In the genomic region with DNA sequence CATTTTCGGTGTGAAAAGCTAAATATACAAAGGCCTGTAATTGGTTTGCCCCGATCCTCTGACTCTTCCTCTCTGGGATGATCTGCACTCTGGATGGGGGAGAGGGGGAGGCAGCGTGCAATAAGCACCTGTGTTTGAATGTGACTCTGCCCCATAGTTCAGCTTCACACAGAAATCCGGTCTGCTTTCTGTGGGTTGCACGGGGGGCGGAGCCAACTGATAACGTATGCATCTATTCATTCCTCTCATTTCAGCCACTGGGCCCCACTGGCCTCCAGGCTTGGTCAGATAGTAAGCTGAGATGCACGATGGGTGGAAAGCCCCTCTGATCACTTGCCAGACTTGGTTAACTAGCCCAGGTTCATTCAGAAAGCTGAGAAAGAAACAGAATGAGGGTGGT, we compare ENCODE assay signal across 12 mouse cellular contexts.
DNase-seq lines count a peak whose midpoint lies in the region; TF ChIP-seq lines count a peak whose summit lies in the region.
"Had no signal": no experiment of that assay in that cellular context is flagged by ENCODE, and none has a peak within 500 bp of the region (broad histone marks: within the 10 kb centered on the region; RNA-seq: fewer than 3 reads in every experiment).

No protein-coding gene starts in this region.

- H3K27ac ChIP-seq in heart, embryonic 10.5 days, result peak overlapping the region; percentile 72; the same call in 1 of the 2 replicates
- peak overlapping the region; percentile 78 for H3K27ac ChIP-seq in embryonic facial prominence, embryonic 10.5 days (replicated peaks)
- peak overlapping the region; percentile 71 for H3K27ac ChIP-seq in olfactory bulb, adult 2 months (ENCODE audit: insufficient read depth, low read depth, low read length)
- H3K27ac ChIP-seq: heart, embryonic 15.5 days; liver, embryonic 13.5 days; midbrain, embryonic 15.5 days had no signal

- WGBS in heart, embryonic 10.5 days, result 36% methylated on average over 8 of the region's 8 CpGs
- 39% methylated on average over 8 of the region's 8 CpGs for WGBS in embryonic facial prominence, embryonic 10.5 days
- 28% methylated on average over 8 of the region's 8 CpGs for WGBS in olfactory bulb, adult 2 months

- H3K4me3 ChIP-seq in heart, embryonic 10.5 days, result 0 out of 2 replicates have a peak overlapping the region, but pooled peaks have one; percentile 9
- no peak overlapping the region for H3K4me3 ChIP-seq in embryonic facial prominence, embryonic 10.5 days
- H3K4me3 ChIP-seq in olfactory bulb, adult 2 months (ENCODE audit: insufficient read depth, low read depth, low read length), result no peak overlapping the region
- H3K4me3 ChIP-seq: heart, embryonic 15.5 days; liver, embryonic 13.5 days; midbrain, embryonic 15.5 days had no signal

- DNase-seq in heart, embryonic 10.5 days (ENCODE audit: low spot score), result no peak
- no peak for DNase-seq in heart, postnatal 25 days (ENCODE audit: low spot score)
- peak; percentile 51 for DNase-seq in CD4-positive helper T cell, adult 2 months (ENCODE audit: low read depth, low spot score)
- DNase-seq in embryonic facial prominence, embryonic 10.5 days (ENCODE audit: low spot score), result peak; percentile 59
- no peak for DNase-seq in cerebellum, adult 18-20 months
- DNase-seq in yolk sac, embryonic 10.5 days (ENCODE audit: low spot score), result no peak
- DNase-seq in ovary, postnatal 36 days (ENCODE audit: low spot score), result no peak
- DNase-seq: cerebellum, adult 2 months; liver, embryonic 13.5 days had no signal

- H3K27me3 ChIP-seq in heart, embryonic 10.5 days (ENCODE audit: insufficient read depth, poor library complexity, severe bottlenecking), result peaks cover 13% of the 10 kb centered on the region; the same call in 1 of the 2 replicates
- peaks cover 11% of the 10 kb centered on the region; the same call in 1 of the 2 replicates for H3K27me3 ChIP-seq in embryonic facial prominence, embryonic 10.5 days (replicated peaks; ENCODE audit: low read depth, poor library complexity, severe bottlenecking)
- H3K27me3 ChIP-seq: liver, embryonic 13.5 days; midbrain, embryonic 15.5 days had no signal

- intact Hi-C loops in heart, postnatal 25 days (cut with DNase I), result no loop called here

- no peak for TF ChIP-seq CTCF in olfactory bulb, adult 2 months (IDR thresholded peaks at IDR 0.05; ENCODE audit: insufficient read depth, low read depth, low read length)

- no peaks in the 10 kb centered on the region for H3K9me3 ChIP-seq in heart, embryonic 10.5 days
- no peaks in the 10 kb centered on the region for H3K9me3 ChIP-seq in embryonic facial prominence, embryonic 10.5 days
- H3K9me3 ChIP-seq: heart, embryonic 15.5 days; liver, embryonic 13.5 days; midbrain, embryonic 15.5 days had no signal

- H3K36me3 ChIP-seq in heart, embryonic 10.5 days, result no peaks in the 10 kb centered on the region
- no peaks in the 10 kb centered on the region for H3K36me3 ChIP-seq in embryonic facial prominence, embryonic 10.5 days (replicated peaks)
- H3K36me3 ChIP-seq: heart, embryonic 15.5 days; liver, embryonic 13.5 days; midbrain, embryonic 15.5 days had no signal

- no peak for TF ChIP-seq POLR2A in olfactory bulb, adult 2 months (IDR thresholded peaks at IDR 0.05; ENCODE audit: insufficient read depth, low read depth, low read length)

- H3K4me1 ChIP-seq in heart, embryonic 10.5 days, result peaks cover 38% of the 10 kb centered on the region
- peaks cover 75% of the 10 kb centered on the region for H3K4me1 ChIP-seq in embryonic facial prominence, embryonic 10.5 days
- peaks cover 22% of the 10 kb centered on the region for H3K4me1 ChIP-seq in olfactory bulb, adult 2 months (ENCODE audit: control insufficient read depth, insufficient read depth, low read length)
- H3K4me1 ChIP-seq: liver, embryonic 13.5 days; midbrain, embryonic 15.5 days had no signal

Comparison
In these comparisons a context has a peak if more than half of its experiments do, and no peak if none do; other contexts are left out.
1. DNase-seq: peak in CD4-positive helper T cell, adult 2 months (single experiment) and embryonic facial prominence, embryonic 10.5 days (single experiment); none in heart, embryonic 10.5 days (single experiment), heart, postnatal 25 days (single experiment), cerebellum, adult 18-20 months (0 of 2), yolk sac, embryonic 10.5 days (single experiment) and ovary, postnatal 36 days (single experiment).
2. Peak in every context shown above with its lines, with median percentiles within 50 percentile points of each other: H3K27ac ChIP-seq.